Mouse (Mus musculus) bone marrow macrophage, adult 2 months (primary cell): Measurements from ENCODE around the gene Bach1.

Experiments used
- CTCF ChIP-seq: IDR thresholded peaks from 2 replicates; pipeline ENCODE4 v1.5.1; 2012; ENCODE audit warnings: low read depth, mild to moderate bottlenecking, low read length, moderate library complexity
- POLR2A ChIP-seq: IDR thresholded peaks from 2 replicates; pipeline ENCODE4 v1.6.1; 2012; ENCODE audit warnings: mild to moderate bottlenecking, low read depth, low read length, borderline replicate concordance

DNA sequence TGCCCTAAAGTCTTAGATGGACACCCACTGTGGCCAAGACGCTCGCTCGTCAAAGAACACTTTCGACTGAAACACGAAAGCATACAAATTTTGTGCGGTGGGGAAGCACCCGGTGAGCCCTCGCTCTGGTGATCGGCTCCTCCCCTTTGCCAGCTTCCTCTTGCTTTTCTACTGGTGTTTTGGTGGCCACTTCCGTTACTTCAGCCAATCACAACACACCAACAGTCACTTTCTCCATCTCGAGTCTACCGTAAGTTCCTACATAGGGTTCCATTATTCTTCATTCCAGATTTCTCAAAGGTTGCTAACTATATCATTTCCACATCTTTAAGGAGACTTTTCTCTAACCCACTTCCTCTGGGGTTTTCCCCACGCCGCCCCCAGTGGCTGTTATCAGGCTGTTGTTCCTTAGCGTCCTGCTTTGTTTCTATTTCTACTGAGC is 65.9 kb downstream of the Bach1 start:
- TF ChIP-seq POLR2A, result no peak
- no peak for TF ChIP-seq CTCF
